Mouse (Mus musculus) brain, embryonic 14.5 days (tissue): ENCODE measurements at regions not wholly inside any gene's neighbourhood (a gene's known extent, or its start where the extent isn't known, plus 50 kb on each side); places are given as distances from the start of the nearest gene placed in this dataset.

ENCODE experiments used
- CTCF ChIP-seq: fragments of 200-500 bp; IDR thresholded peaks from 2 replicates; pipeline ENCODE4 v1.5.1; 2012; ENCODE audit warnings: inconsistent platforms, mild to moderate bottlenecking, moderate library complexity, borderline replicate concordance; ENCODE audit not compliant: insufficient read depth, insufficient read length; ENCODE audit errors: extremely low read depth
- POLR2A ChIP-seq: fragments of 200-500 bp; IDR thresholded peaks from 2 replicates; pipeline ENCODE4 v1.6.1; 2012; ENCODE audit warnings: mild to moderate bottlenecking, inconsistent platforms, borderline replicate concordance; ENCODE audit not compliant: poor library complexity, insufficient read depth, insufficient read length, severe bottlenecking; ENCODE audit errors: extremely low read depth

- TF ChIP-seq POLR2A = no peak
- no peak for TF ChIP-seq CTCF
Observed at GRCm38 (mm10) chr7:133378338-133378737, 223.6 kb downstream of the Tex36 start.
